Mouse (Mus musculus): Measurements from ENCODE around the gene Pirb. TPM values are rescaled to one million over a fixed set of nuclear protein-coding genes. Genes with fewer than 3 reads are reported as not detected.

The Pirb gene
- polyA plus RNA-seq, 1 experiment from 2014 or later = 0.27 TPM

DNA sequence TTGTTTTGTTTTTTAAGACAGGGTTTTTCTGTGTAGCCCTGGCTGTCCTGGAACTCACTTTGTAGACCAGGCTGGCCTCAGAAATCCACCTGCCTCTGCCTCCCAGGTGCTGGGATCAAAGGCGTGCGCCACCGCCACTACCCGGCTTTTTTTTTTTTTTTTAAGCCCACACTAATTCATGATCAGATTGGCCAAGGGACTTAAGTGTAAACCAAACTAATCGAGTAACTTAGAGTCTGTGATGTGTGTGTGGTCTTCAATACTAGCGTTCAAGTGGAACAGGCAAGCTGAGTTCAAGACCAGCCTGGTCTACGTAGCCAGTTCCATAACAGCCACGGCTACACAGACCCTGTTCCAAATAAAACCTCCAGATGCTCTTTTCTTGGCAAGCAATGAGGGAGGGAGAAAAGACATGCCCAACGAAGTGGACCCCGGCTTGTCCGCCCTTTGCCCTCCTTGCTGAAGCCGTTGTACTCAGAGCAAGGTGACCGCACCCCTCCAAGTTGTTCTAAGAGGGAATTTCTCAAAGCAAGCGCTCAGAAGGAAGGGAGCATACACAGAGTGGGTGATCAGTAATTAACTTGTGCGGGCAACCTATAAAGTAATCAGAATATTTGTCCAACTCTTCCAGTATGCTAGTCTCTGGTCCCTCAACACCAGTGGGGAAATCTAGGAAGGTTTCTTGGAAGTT, 55.5 kb downstream of the Pirb start:
- 34% methylated on average over 15 of the region's 15 CpGs for WGBS
- peak overlapping the region; percentile 23 for H3K27ac ChIP-seq (ENCODE audit: low read depth, low read length)
- peak; percentile 28 for DNase-seq (ENCODE audit: low spot score)

More for the DNA sequence above, 55.5 kb downstream of the Pirb start:
- peak; percentile 17 for ATAC-seq (ENCODE audit: insufficient read depth, low FRiP score, low TSS enrichment)
- peak overlapping the region; percentile 73 for H3K4me2 ChIP-seq (ENCODE audit: low read depth)
- H3K9ac ChIP-seq (ENCODE audit: low read length) = peak overlapping the region; percentile 74
- H3K4me3 ChIP-seq (ENCODE audit: low read depth, low read length) = peak overlapping the region; percentile 57
- peaks cover 12% of the 10 kb centered on the region for H3K36me3 ChIP-seq (ENCODE audit: control insufficient read depth, insufficient read depth, low read length)
- H3K9me3 ChIP-seq (ENCODE audit: control insufficient read depth, low read length) = no peaks in the 10 kb centered on the region
- H3K27me3 ChIP-seq (ENCODE audit: control insufficient read depth, insufficient read depth, low read length) = no peaks in the 10 kb centered on the region
- peaks cover 3% of the 10 kb centered on the region; the same call in 1 of the 2 replicates for H3K4me1 ChIP-seq (ENCODE audit: control insufficient read depth, insufficient read depth, low read length)

Other genes with a start within 250 kb of the Pirb start
- gene Tarm1, start 217.8 kb downstream of the Pirb start, polyA plus RNA-seq (2014; fragmentation: Nextera tagmentation; extraction: Ambion mirVana) = not detected in 2 replicates
- 0.25 TPM in 1 of 2 replicates, not detected in the other for gene Oscar, start 104.2 kb downstream of the Pirb start, polyA plus RNA-seq (2014; fragmentation: Nextera tagmentation; extraction: Ambion mirVana)
- gene Ndufa3, start 103.0 kb downstream of the Pirb start, polyA plus RNA-seq (2014; fragmentation: Nextera tagmentation; extraction: Ambion mirVana) = 417 and 419 TPM in 2 replicates
- 35.7 and 36.7 TPM in 2 replicates for gene Tfpt, start 90.5 kb downstream of the Pirb start, polyA plus RNA-seq (2014; fragmentation: Nextera tagmentation; extraction: Ambion mirVana)
- 141 and 147 TPM in 2 replicates for gene Prpf31, start 90.4 kb downstream of the Pirb start, polyA plus RNA-seq (2014; fragmentation: Nextera tagmentation; extraction: Ambion mirVana)
- gene Cnot3, start 75.1 kb downstream of the Pirb start, polyA plus RNA-seq (2014; fragmentation: Nextera tagmentation; extraction: Ambion mirVana) = 74.7 and 75.4 TPM in 2 replicates
- gene Leng1, start 54.6 kb downstream of the Pirb start, polyA plus RNA-seq (2014; fragmentation: Nextera tagmentation; extraction: Ambion mirVana) = 16.9 and 18.2 TPM in 2 replicates
- 2.7 and 3.3 TPM in 2 replicates for gene Tmc4, start 42.8 kb downstream of the Pirb start, polyA plus RNA-seq (2014; fragmentation: Nextera tagmentation; extraction: Ambion mirVana)
- gene Tsen34, start 27.5 kb downstream of the Pirb start, polyA plus RNA-seq (2014; fragmentation: Nextera tagmentation; extraction: Ambion mirVana) = 236 and 244 TPM in 2 replicates
- 30.2 and 33.5 TPM in 2 replicates for gene Mboat7, start 26.9 kb downstream of the Pirb start, polyA plus RNA-seq (2014; fragmentation: Nextera tagmentation; extraction: Ambion mirVana)
- gene Rps9, start 16.4 kb downstream of the Pirb start, polyA plus RNA-seq (2014; fragmentation: Nextera tagmentation; extraction: Ambion mirVana) = 1,156 and 1,182 TPM in 2 replicates
- gene Gm15448, start 105.3 kb upstream of the Pirb start, polyA plus RNA-seq (2014; fragmentation: Nextera tagmentation; extraction: Ambion mirVana) = not detected in 2 replicates
- gene Pira2, start 124.7 kb upstream of the Pirb start, polyA plus RNA-seq (2014; fragmentation: Nextera tagmentation; extraction: Ambion mirVana) = not detected in 2 replicates
- not detected in 2 replicates for gene Gm14548, start 177.7 kb upstream of the Pirb start, polyA plus RNA-seq (2014; fragmentation: Nextera tagmentation; extraction: Ambion mirVana)
- not detected in 2 replicates for gene Lilra6, start 195.1 kb upstream of the Pirb start, polyA plus RNA-seq (2014; fragmentation: Nextera tagmentation; extraction: Ambion mirVana)

All from neural tube, embryonic 11.5 days (tissue).